Mouse (Mus musculus) small intestine, adult 2 months (tissue): ENCODE data around the gene Asap2.

Experiments
- CTCF ChIP-seq: fragments of 200-500 bp; IDR thresholded peaks from 2 replicates; pipeline ENCODE4 v1.5.1; 2012; ENCODE audit warnings: low read depth, mild to moderate bottlenecking, control low read depth, inconsistent platforms, low read length, moderate library complexity, mixed read lengths; ENCODE audit not compliant: insufficient replicate concordance, insufficient read length; ENCODE audit errors: extremely low read depth
- POLR2A ChIP-seq: fragments of 200-500 bp; IDR thresholded peaks from 2 replicates; pipeline ENCODE4 v1.6.1; 2012; ENCODE audit warnings: low read depth, mild to moderate bottlenecking, control low read depth, inconsistent platforms, low read length, moderate library complexity

GRCm38 (mm10) chr12:21298856-21299255 lies 308.6 kb downstream of the Asap2 start:
- TF ChIP-seq CTCF (no peak), POLR2A (no peak)
